Mouse (Mus musculus) embryo, embryonic 11 days (tissue): ENCODE results near the gene Wdr13.
"Not testable (repeated sequence)": the region's sequence is repeated elsewhere in the genome, so short reads cannot be mapped to it uniquely, and the experiment has no call there.

Source experiments
- DNase-seq: peaks from one replicate; pipeline ENCODE4 v3.0.0-alpha.2; 2015

Gene Wdr13

DNA sequence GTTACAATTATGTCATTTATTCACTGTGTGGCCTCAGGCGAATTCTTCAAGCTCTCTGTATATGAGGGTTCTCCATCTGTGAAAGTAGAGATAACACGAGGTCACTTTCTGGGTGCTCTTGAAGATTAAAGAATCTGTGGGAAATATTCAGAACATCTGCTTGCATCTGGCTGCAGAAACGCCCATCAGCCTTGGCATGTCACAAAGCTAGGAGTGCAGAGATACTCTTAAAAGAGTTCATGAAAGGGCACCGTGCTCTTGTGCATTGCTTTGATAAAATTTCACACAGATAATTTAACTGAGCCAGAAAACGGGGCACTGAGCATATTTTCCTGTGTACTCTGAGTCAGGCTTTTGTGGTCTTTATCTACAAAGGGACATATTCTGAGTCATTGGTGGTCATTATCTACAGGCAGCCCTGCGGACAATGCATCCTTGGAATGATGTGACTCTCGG, 30.5 kb downstream of the Wdr13 start:
- DNase-seq: no peak

- peak; percentile 84 for DNase-seq
Measured at GRCm38 (mm10) chrX:8101017-8101416, 31.7 kb downstream of the Wdr13 start.

GRCm38 (mm10) chrX:8099435-8099834, 33.3 kb downstream of the Wdr13 start:
- no peak for DNase-seq

DNA sequence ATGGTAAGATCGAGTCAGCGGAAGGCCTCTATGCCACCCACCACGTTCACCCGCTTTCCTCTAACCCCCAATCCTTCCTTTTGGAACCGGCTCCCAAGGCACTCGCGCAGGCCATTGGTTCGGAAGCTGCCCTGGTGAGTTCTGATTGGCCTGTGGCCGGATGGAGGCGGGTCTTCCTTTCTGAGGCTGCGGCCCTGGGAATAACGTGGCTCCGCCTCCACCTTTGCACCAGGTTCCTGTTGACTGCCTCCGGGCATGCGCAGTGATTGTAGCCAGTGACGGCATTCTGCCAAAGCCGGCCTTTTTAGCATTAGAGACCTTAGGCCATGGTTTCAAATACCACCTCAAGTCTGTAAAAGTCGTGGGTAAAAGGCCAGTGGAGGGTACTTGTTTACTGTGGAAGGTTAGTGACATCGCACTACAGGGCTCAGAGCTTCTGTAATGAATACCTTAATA, 35.9 kb downstream of the Wdr13 start:
- DNase-seq: peak; percentile 94

- not testable (repeated sequence) for DNase-seq
Measured at GRCm38 (mm10) chrX:8096068-8096786, 36.5 kb downstream of the Wdr13 start.

DNA sequence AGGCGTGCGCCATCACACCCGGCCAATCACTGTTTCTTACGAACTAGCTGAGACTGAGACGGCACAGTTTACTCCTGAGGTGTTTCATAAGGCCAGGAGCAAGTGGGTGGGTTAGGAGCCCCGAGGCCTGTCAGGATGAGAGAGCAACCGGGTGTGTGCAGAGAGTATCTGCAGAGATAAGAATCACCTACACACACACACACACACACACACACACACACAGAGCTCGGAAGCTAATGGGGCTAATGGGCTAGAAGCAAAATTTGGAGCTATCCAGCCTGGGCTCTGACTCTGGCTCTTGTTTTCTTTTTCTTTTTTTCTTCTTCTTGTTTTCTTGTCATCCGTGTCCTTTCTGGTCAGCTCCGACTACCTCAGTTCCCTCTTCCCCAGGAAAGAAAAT, 37.1 kb downstream of the Wdr13 start:
- DNase-seq: no peak

- DNase-seq: not testable (repeated sequence)
Measured at GRCm38 (mm10) chrX:8090954-8091347, 41.7 kb downstream of the Wdr13 start.

- DNase-seq: no peak
Measured at GRCm38 (mm10) chrX:8090346-8090953, 42.2 kb downstream of the Wdr13 start, which contains the start of gene Was. Gene Was (minus strand): TSS chrX:8090498.

DNA sequence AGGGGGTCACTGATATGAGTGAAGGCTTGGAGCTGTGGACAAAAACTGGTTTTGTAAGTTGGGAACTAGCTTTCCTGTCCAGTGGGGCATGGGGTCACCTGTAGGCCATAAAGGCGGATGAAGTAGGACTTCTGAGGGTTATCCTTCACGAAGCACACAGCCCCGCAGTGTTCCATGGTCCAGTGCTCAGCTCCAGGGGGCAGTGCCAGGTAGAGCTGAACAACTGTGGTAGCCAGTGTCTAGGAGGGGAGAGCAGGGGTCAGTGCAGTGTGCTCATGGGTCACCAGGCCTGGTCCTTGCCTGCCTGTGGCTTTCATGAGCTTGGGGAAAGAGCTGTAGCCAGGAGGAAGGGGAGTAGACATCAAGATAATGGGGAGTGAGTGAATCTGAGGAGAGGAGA, 42.9 kb downstream of the Wdr13 start:
- no peak for DNase-seq

GRCm38 (mm10) chrX:8085611-8086010, 47.1 kb downstream of the Wdr13 start:
- DNase-seq: no peak

DNA sequence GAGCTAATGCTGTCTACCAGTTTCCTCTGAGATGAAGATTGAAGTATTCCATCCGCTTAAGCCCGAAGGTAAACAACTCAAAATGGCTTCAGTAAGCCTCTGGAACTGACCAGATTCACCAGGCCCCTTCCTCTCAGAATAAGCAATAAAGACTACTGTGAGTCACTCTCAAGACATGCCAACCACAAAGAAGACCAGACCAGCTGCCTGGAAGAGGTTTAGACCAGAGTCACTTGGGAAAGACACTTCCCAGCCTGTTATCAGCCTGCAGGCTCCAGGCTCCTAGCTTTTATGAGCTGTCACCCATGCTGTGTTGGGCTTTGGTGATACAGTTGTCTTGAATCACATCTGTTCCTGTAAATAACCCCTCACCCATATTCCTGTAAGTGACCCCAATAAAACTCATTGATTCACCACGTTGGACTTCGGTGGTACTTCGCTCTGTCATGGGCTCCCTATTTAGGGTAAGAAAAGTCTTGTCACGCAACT, 47.9 kb downstream of the Wdr13 start:
- no peak for DNase-seq

GRCm38 (mm10) chrX:8075104-8075503, 57.6 kb downstream of the Wdr13 start:
- DNase-seq: no peak

DNA sequence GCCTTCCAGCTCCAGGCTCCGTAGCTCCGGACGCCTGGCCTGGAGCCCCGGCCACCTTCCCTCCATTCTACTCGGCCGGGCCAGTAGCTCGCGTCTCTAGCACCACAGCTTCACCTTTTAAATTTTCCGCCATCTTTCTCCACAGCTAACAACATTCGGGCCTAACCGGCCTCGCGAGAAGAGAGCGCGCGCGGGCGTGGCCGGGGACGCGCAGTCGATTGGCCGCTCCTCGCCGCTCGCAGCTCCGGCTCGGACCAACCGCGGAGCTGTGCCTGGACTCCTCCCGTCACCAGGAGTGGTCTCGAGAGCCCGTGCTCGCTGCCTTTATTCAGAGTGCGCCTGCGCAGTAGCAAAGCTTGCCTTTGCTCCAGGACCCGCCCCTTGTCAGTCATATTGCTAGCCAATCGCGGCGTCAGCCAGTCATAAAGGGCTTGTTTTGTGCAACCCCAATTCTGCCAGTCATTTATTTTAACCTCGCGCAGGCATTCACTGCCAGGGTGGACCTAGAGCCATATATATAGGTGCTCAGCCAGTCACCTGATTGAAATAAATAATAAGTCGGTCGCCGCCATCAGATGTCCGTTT, 58.2 kb downstream of the Wdr13 start, which contains the start of gene Suv39h1:
Gene Suv39h1, minus strand, starts transcription at position 331 of the 585 bp plus-strand sequence.
- peak; percentile 94 for DNase-seq

DNA sequence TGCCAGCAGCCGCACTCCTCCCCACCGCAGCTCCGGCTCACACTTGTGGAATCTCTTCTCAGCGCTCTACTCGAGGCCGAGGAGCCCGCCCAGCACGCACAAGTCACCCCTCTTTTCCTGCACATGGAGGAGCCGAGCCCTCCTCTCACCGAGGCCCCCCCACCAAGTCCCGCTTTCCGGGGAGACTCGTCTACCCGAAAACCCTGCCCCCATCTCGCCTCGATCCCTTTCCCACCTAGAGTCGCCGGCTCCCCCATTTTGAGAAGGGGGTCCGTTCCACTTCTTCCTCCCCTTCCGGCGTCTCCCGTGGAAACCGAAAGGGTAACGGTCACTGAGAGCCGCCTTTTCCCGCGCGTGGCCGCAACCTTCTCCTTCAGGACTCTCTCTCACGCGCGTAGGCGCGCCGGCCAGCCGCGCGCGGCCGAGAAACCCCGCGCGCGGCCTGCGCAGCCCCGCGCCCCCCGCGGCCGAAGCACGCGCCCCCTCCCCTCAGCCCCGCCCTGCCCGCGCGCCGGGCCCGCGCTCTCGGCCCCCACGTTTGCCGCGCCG, 58.7 kb downstream of the Wdr13 start:
- peak; percentile 65 for DNase-seq
